Mouse (Mus musculus) intestine, embryonic 14.5 days (tissue): ENCODE measurements around the gene Dst. TPM values are rescaled to one million over a fixed set of nuclear protein-coding genes. Genes with fewer than 3 reads are reported as not detected.

Source experiments
- ATAC-seq: fragments of 200-750 bp; cut with Nextera tagmentation; replicated peaks from 2 replicates; pipeline ENCODE4 v1.8.0; 2017; ENCODE audit warnings: low read depth, moderate number of reproducible peaks, moderate TSS enrichment, moderate library complexity; ENCODE audit not compliant: low FRiP score, low TSS enrichment
- DNase-seq: peaks from one replicate; pipeline ENCODE4 v3.0.0-alpha.2; 2018; ENCODE audit warnings: low spot score
- H3K27ac ChIP-seq: fragments of 300-500 bp; sonication (generic); 2 replicates; pipeline ENCODE4 v1.5.1; 2014; ENCODE audit warnings: low read depth, mild to moderate bottlenecking, control low read depth
- H3K27me3 ChIP-seq: fragments of 300-500 bp; sonication (generic); replicated peaks from 2 replicates; pipeline ENCODE4 v1.6.1; 2014; ENCODE audit warnings: low read length, control low read depth; ENCODE audit not compliant: control insufficient read depth, insufficient read depth
- H3K36me3 ChIP-seq: fragments of 300-500 bp; sonication (generic); 2 replicates; pipeline ENCODE4 v1.6.1; 2014; ENCODE audit warnings: low read length, control low read depth; ENCODE audit not compliant: control insufficient read depth, insufficient read depth
- H3K4me1 ChIP-seq: fragments of 300-500 bp; sonication (generic); replicated peaks from 2 replicates; pipeline ENCODE4 v1.6.1; 2014; ENCODE audit warnings: low read length, control low read depth, mixed read lengths; ENCODE audit not compliant: control insufficient read depth, insufficient read depth
- H3K4me2 ChIP-seq: fragments of 300-500 bp; sonication (generic); 2 replicates; pipeline ENCODE4 v1.6.1; 2014; ENCODE audit warnings: low read length
- H3K4me3 ChIP-seq: fragments of 300-500 bp; sonication (generic); 2 replicates; pipeline ENCODE4 v1.5.1; 2014; ENCODE audit warnings: low read depth, low read length, control low read depth, mixed read lengths
- H3K9ac ChIP-seq: fragments of 300-500 bp; sonication (generic); 2 replicates; pipeline ENCODE4 v1.6.1; 2014; ENCODE audit warnings: mild to moderate bottlenecking, low read length
- H3K9me3 ChIP-seq: fragments of 300-500 bp; sonication (generic); 2 replicates; pipeline ENCODE4 v1.6.1; 2016; ENCODE audit warnings: low read length, control low read depth; ENCODE audit not compliant: control insufficient read depth
- WGBS: fragments of 180-500 bp; shearing (Covaris S2); extraction: QIAGEN DNeasy Blood & Tissue Kit; methylation state at CpG from one replicate; pipeline ENCODE4 v1.1.7; 2014; 5-methylcytosine and 5-hydroxymethylcytosine counted together
- polyA plus RNA-seq: library from polyadenylated mRNA; unstranded; fragments of >200 nt; fragmentation: Nextera tagmentation; extraction: Ambion mirVana; gene quantifications from 2 replicates; pipeline ENCODE4 v1.2.1, GENCODE M21; 2014

The Dst gene
- polyA plus RNA-seq, 1 experiment from 2014 or later, result 27.7 TPM

- H3K9ac ChIP-seq, result no peak overlapping the region
Observed at GRCm38 (mm10) chr1:34201483-34201882, 293.5 kb downstream of the Dst start.

DNA sequence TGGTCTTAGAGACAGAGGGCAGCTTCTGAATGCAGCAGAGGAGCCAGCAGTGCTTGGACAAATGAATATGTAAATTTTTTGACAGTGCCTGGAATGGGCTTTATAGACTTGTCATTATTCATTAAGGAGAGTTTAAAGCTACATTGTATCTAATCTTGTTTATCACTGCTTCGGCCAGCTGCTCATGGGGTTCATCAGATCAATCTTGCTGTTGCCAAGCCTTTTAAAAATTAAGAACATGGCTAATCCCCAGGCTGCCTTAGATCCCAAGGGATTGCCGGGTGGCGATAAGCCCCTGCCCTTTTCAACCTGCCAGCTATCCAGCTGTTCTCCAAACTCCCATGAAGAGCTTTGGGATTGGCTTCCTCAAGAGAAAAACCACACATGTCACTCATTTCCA is 303.7 kb downstream of the Dst start:
- no peak for ATAC-seq
- no peak overlapping the region for H3K4me2 ChIP-seq

More at GRCm38 (mm10) chr1:34201483-34201882, 293.5 kb downstream of the Dst start:
- Histone ChIP-seq H3K36me3 (peaks cover 12% of the 10 kb centered on the region; the same call in 1 of the 2 replicates), H3K27ac (no peak overlapping the region), H3K27me3 (no peaks in the 10 kb centered on the region), H3K4me2 (no peak overlapping the region), H3K4me3 (no peak overlapping the region), H3K4me1 (no peaks in the 10 kb centered on the region), H3K9me3 (no peaks in the 10 kb centered on the region)
- WGBS, result 40% methylated on average over 4 of the region's 4 CpGs
- ATAC-seq (no peak), DNase-seq (no peak)

DNA sequence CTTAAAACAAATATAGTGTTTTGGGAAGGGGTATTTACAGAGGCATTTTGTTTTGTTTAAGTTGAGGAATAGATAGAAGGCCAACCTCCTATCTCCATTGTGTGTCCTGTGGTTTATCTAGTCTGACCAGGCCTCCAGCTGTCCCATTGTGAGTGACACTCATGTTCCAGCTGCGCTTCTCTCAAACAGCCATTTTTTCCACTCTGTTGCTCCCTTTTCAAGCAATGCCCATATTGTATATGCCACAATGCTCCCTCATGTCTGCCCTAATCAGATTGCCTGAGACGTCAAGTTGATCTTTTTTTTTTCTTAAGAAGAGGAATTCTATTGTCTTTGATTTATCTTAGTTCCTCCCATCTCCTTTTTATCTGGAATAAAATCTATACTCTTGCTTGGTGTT is 308.4 kb downstream of the Dst start:
- H3K9me3 ChIP-seq, result no peaks in the 10 kb centered on the region
- no peak overlapping the region for H3K27ac ChIP-seq
- DNase-seq (no peak), ATAC-seq (no peak)
- H3K9ac ChIP-seq, result no peak overlapping the region
- no peak overlapping the region for H3K4me3 ChIP-seq
- H3K4me2 ChIP-seq, result no peak overlapping the region
- WGBS, result 77% methylated on average over 2 of the region's 2 CpGs
- no peaks in the 10 kb centered on the region for H3K27me3 ChIP-seq
- no peaks in the 10 kb centered on the region for H3K4me1 ChIP-seq
- no peaks in the 10 kb centered on the region for H3K36me3 ChIP-seq

More for the DNA sequence above, 303.7 kb downstream of the Dst start:
- Histone ChIP-seq H3K9ac (no peak overlapping the region), H3K9me3 (no peaks in the 10 kb centered on the region), H3K36me3 (no peaks in the 10 kb centered on the region), H3K27ac (no peak overlapping the region), H3K27me3 (no peaks in the 10 kb centered on the region), H3K4me3 (no peak overlapping the region), H3K4me1 (no peaks in the 10 kb centered on the region)
- 78% methylated on average over 3 of the region's 3 CpGs for WGBS
- no peak for DNase-seq

DNA sequence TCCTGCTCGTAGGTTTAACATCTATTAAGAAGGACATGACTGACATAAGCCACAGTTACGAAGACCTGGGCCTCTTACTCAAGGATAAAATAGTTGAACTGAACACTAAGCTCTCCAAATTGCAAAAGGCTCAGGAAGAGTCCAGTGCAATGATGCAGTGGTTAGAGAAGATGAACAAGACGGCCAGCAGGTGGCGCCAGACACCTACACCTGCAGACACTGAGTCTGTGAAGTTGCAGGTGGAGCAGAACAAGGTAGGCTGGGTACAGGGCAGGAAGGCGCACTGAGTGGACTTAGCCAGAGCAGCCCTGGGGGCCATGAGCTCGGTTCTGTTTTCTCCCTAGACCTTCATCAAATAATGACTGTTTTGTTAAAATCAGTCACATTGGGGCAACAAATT is 310.3 kb downstream of the Dst start:
- Histone ChIP-seq H3K27ac (no peak overlapping the region), H3K4me3 (no peak overlapping the region), H3K27me3 (no peaks in the 10 kb centered on the region), H3K36me3 (no peaks in the 10 kb centered on the region), H3K9ac (no peak overlapping the region), H3K4me2 (no peak overlapping the region), H3K4me1 (no peaks in the 10 kb centered on the region), H3K9me3 (no peaks in the 10 kb centered on the region)
- ATAC-seq (peak; percentile 82), DNase-seq (peak; percentile 92)
- 28% methylated on average over 6 of the region's 6 CpGs for WGBS

DNA sequence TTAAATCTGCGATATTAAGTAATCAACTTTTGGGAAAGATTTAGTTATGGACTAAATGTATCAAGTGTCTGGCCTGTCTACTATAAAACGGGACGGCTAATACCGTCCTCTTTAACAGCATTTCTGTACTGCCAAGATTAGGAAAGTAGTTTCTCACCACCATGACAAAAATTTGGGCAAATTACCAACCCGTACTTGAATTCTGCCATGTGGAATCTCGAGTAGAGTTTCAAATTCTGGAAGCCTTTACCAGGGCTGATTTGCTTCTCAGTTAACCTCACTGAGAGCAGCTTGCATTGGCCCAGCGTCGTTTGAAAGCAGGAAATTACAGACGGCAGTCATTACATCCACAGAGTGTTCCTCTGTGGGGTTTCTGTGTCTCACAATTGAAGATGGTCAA is 310.8 kb downstream of the Dst start:
- no peak overlapping the region for H3K9ac ChIP-seq
- no peak for DNase-seq
- WGBS, result 84% methylated on average over 9 of the region's 9 CpGs

GRCm38 (mm10) chr1:34220094-34220601 is 312.1 kb downstream of the Dst start:
- ATAC-seq (no peak), DNase-seq (no peak)
- no peak overlapping the region for H3K27ac ChIP-seq
- no peaks in the 10 kb centered on the region for H3K4me1 ChIP-seq
- H3K9ac ChIP-seq, result no peak overlapping the region
- H3K4me2 ChIP-seq, result no peak overlapping the region
- H3K4me3 ChIP-seq, result no peak overlapping the region
- no peaks in the 10 kb centered on the region for H3K9me3 ChIP-seq
- no peaks in the 10 kb centered on the region for H3K36me3 ChIP-seq
- 89% methylated on average over 11 of the region's 11 CpGs for WGBS
- no peaks in the 10 kb centered on the region for H3K27me3 ChIP-seq

More for the DNA sequence above, 310.8 kb downstream of the Dst start:
- no peaks in the 10 kb centered on the region for H3K36me3 ChIP-seq
- no peak overlapping the region for H3K4me2 ChIP-seq
- H3K4me1 ChIP-seq, result no peaks in the 10 kb centered on the region
- no peaks in the 10 kb centered on the region for H3K27me3 ChIP-seq
- no peak overlapping the region for H3K4me3 ChIP-seq
- H3K27ac ChIP-seq, result no peak overlapping the region
- H3K9me3 ChIP-seq, result no peaks in the 10 kb centered on the region
- no peak for ATAC-seq

- ATAC-seq, result no peak
- Histone ChIP-seq H3K4me2 (no peak overlapping the region), H3K9me3 (no peaks in the 10 kb centered on the region), H3K4me1 (no peaks in the 10 kb centered on the region), H3K27ac (no peak overlapping the region), H3K4me3 (no peak overlapping the region), H3K27me3 (no peaks in the 10 kb centered on the region), H3K9ac (no peak overlapping the region), H3K36me3 (peaks cover 3% of the 10 kb centered on the region)
- no peak for DNase-seq
- WGBS, result 76% methylated on average over 11 of the region's 11 CpGs
Observed at GRCm38 (mm10) chr1:34223866-34224265, 315.8 kb downstream of the Dst start.

GRCm38 (mm10) chr1:34227676-34228075 is 319.7 kb downstream of the Dst start:
- WGBS, result 55% methylated on average over 8 of the region's 8 CpGs
- no peak overlapping the region for H3K4me3 ChIP-seq
- peaks cover 3% of the 10 kb centered on the region for H3K36me3 ChIP-seq
- H3K4me2 ChIP-seq, result no peak overlapping the region
- H3K27me3 ChIP-seq, result no peaks in the 10 kb centered on the region
- no peak overlapping the region for H3K27ac ChIP-seq
- no peak overlapping the region for H3K9ac ChIP-seq
- no peaks in the 10 kb centered on the region for H3K4me1 ChIP-seq
- ATAC-seq (no peak), DNase-seq (no peak)
- no peaks in the 10 kb centered on the region for H3K9me3 ChIP-seq

DNA sequence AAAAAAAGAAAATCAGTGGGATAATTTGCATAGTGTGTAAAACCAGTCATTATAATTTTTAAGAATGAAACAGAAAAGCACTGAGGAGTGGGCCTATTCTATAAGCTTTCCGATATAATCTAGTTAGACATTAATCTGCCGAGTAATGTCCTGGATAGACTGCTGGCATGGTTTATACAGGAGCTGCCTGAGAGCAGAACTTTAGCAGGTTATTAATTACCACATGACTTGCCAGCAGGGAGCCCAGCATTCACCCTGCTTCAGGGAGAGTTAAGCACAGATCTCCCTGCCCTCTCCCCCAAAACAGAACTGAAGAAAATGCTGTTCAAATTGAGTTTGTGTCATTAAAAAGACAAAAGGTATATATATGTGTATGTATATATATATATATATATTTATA is 323.0 kb downstream of the Dst start:
- 68% methylated on average over 2 of the region's 2 CpGs for WGBS
- H3K9ac ChIP-seq, result no peak overlapping the region
- DNase-seq (no peak), ATAC-seq (no peak)
- no peak overlapping the region for H3K27ac ChIP-seq
- H3K4me1 ChIP-seq, result no peaks in the 10 kb centered on the region
- H3K4me2 ChIP-seq, result no peak overlapping the region
- no peak overlapping the region for H3K4me3 ChIP-seq
- H3K9me3 ChIP-seq, result no peaks in the 10 kb centered on the region
- H3K36me3 ChIP-seq, result no peaks in the 10 kb centered on the region; the same call in 1 of the 2 replicates
- H3K27me3 ChIP-seq, result no peaks in the 10 kb centered on the region
